9 mouse cellular contexts compared by ENCODE assay signal in genomic region chr4:141914040-141914439, GRCm38 (mm10). TPM values are rescaled to one million over a fixed set of nuclear protein-coding genes. Genes with fewer than 3 reads are reported as not detected.
DNase-seq lines count a peak whose midpoint lies in the region; ATAC-seq and TF ChIP-seq lines count a peak whose summit lies in the region.
"Had no signal": no experiment of that assay in that cellular context is flagged by ENCODE, and none has a peak within 500 bp of the region (broad histone marks: within the 10 kb centered on the region; RNA-seq: fewer than 3 reads in every experiment).

No protein-coding gene starts in this region.

- no peaks in the 10 kb centered on the region for H3K27me3 ChIP-seq in liver, adult 2 months (ENCODE audit: control insufficient read depth, insufficient read depth, low read length)
- H3K27me3 ChIP-seq in embryonic facial prominence, embryonic 12.5 days: no peaks in the 10 kb centered on the region
- H3K27me3 ChIP-seq in lung, embryonic 15.5 days: no peaks in the 10 kb centered on the region
- H3K27me3 ChIP-seq: liver, embryonic 13.5 days had no signal

- WGBS in liver, adult 2 months: 3% methylated on average over 7 of the region's 7 CpGs
- WGBS in embryonic facial prominence, embryonic 12.5 days: 38% methylated on average over 7 of the region's 7 CpGs
- 26% methylated on average over 7 of the region's 7 CpGs for WGBS in lung, embryonic 15.5 days

- H3K36me3 ChIP-seq in liver, adult 2 months (ENCODE audit: control insufficient read depth, insufficient read depth, low read length): no peaks in the 10 kb centered on the region
- no peaks in the 10 kb centered on the region for H3K36me3 ChIP-seq in embryonic facial prominence, embryonic 12.5 days
- no peaks in the 10 kb centered on the region for H3K36me3 ChIP-seq in lung, embryonic 15.5 days
- H3K36me3 ChIP-seq: liver, embryonic 13.5 days had no signal

- peak; percentile 93 for DNase-seq in liver, adult 2 months (ENCODE audit: extremely low read depth, low read depth, low spot score)
- DNase-seq in liver: no peak
- DNase-seq in heart, postnatal 4 days: peak; percentile 85
- no peak for DNase-seq in thymus, postnatal 0 days (ENCODE audit: low spot score)
- DNase-seq: liver, embryonic 13.5 days had no signal

- no peak overlapping the region for H3K9ac ChIP-seq in liver, adult 2 months (ENCODE audit: low read depth, low read length)
- H3K9ac ChIP-seq in embryonic facial prominence, embryonic 12.5 days: no peak overlapping the region
- no peak overlapping the region for H3K9ac ChIP-seq in lung, embryonic 15.5 days
- H3K9ac ChIP-seq: liver, embryonic 13.5 days had no signal

- no peak for TF ChIP-seq POLR2A in liver, adult 2 months (IDR thresholded peaks at IDR 0.05; ENCODE audit: extremely low read depth, insufficient read depth, low read length)

- ATAC-seq in embryonic facial prominence, embryonic 12.5 days (ENCODE audit: insufficient number of reproducible peaks, insufficient read depth, low FRiP score, low TSS enrichment): no peak
- no peak for ATAC-seq in lung, embryonic 15.5 days (ENCODE audit: borderline replicate concordance, extremely low read depth, low FRiP score, low TSS enrichment)
- no peak for ATAC-seq in megakaryocyte-erythroid progenitor cell, adult 5-6 weeks (replicated peaks; ENCODE audit: low FRiP score, low TSS enrichment, poor library complexity, severe bottlenecking)
- no peak for ATAC-seq in CD4-positive, CD25-positive, alpha-beta regulatory T cell, adult 4 months

- TF ChIP-seq CTCF in liver, adult 2 months (IDR thresholded peaks at IDR 0.05; ENCODE audit: low read depth, low read length): no peak

- H3K9me3 ChIP-seq in embryonic facial prominence, embryonic 12.5 days: no peaks in the 10 kb centered on the region
- no peaks in the 10 kb centered on the region for H3K9me3 ChIP-seq in lung, embryonic 15.5 days
- H3K9me3 ChIP-seq: liver, embryonic 13.5 days had no signal

- H3K79me2 ChIP-seq in liver, adult 2 months (ENCODE audit: control insufficient read depth, insufficient read depth, low read length): no peaks in the 10 kb centered on the region

- H3K4me3 ChIP-seq in liver, adult 2 months (ENCODE audit: insufficient read depth, low read depth, low read length): no peak overlapping the region
- H3K4me3 ChIP-seq in embryonic facial prominence, embryonic 12.5 days: no peak overlapping the region
- H3K4me3 ChIP-seq in lung, embryonic 15.5 days: no peak overlapping the region
- H3K4me3 ChIP-seq: liver, embryonic 13.5 days had no signal

- no peaks in the 10 kb centered on the region for H3K4me1 ChIP-seq in liver, adult 2 months (ENCODE audit: control insufficient read depth, insufficient read depth, low read length)
- 0 out of 2 replicates have a peak, but pooled peaks cover 4% of the 10 kb centered on the region for H3K4me1 ChIP-seq in embryonic facial prominence, embryonic 12.5 days
- peaks cover 10% of the 10 kb centered on the region; the same call in 1 of the 2 replicates for H3K4me1 ChIP-seq in lung, embryonic 15.5 days

- H3K4me2 ChIP-seq in embryonic facial prominence, embryonic 12.5 days (replicated peaks): no peak overlapping the region
- no peak overlapping the region for H3K4me2 ChIP-seq in lung, embryonic 15.5 days
- H3K4me2 ChIP-seq: liver, embryonic 13.5 days had no signal

- H3K27ac ChIP-seq in liver, adult 2 months (replicated peaks; ENCODE audit: insufficient read depth, low read depth, low read length): no peak overlapping the region
- 0 out of 2 replicates have a peak overlapping the region, but pooled peaks have one; percentile 1 for H3K27ac ChIP-seq in embryonic facial prominence, embryonic 12.5 days
- peak overlapping the region; percentile 54 for H3K27ac ChIP-seq in lung, embryonic 15.5 days
- H3K27ac ChIP-seq: liver, embryonic 13.5 days had no signal

RNA-seq across cellular contexts. Expression of gene Efhd2, which starts 39.3 kb away (rescaled TPM):
- 13.1 and 15.0 TPM in 2 replicates for total RNA-seq in liver, adult 2 months (2014; rRNA removed)
- polyA plus RNA-seq in liver, adult 2 months (2012; rRNA removed): 40.7 and 46.1 TPM in 2 replicates
- 54.3 and 58.1 TPM in 2 replicates for polyA plus RNA-seq in embryonic facial prominence, embryonic 12.5 days (2016; fragmentation: Nextera tagmentation; extraction: Ambion mirVana)
- total RNA-seq in heart, postnatal 4 days (2021): 10 to 100 TPM; 46.5 to 50.5 TPM
- polyA plus RNA-seq in lung, embryonic 15.5 days (2015; fragmentation: Nextera tagmentation; extraction: Ambion mirVana): 102 TPM in 2 replicates
- total RNA-seq in megakaryocyte-erythroid progenitor cell, adult 5-6 weeks (2014; fragmentation: Nextera tagmentation): 22.7 and 43.7 TPM in 2 replicates
- total RNA-seq in megakaryocyte-erythroid progenitor cell, adult 5-6 weeks (2017): 31.2 and 36.4 TPM in 2 replicates
- polyA plus RNA-seq in thymus, postnatal 0 days (2015; fragmentation: Nextera tagmentation; extraction: Ambion mirVana): 88.4 and 90.4 TPM in 2 replicates
- polyA plus RNA-seq in CD4-positive, CD25-positive, alpha-beta regulatory T cell, adult 4 months (2017; shearing (Covaris generic)): 10 to 100 TPM; 19.8 to 27.0 TPM

Comparison
In these comparisons a context has a peak if more than half of its experiments do, and no peak if none do; other contexts are left out.
1. DNase-seq: peak in liver, adult 2 months (single experiment) and heart, postnatal 4 days (single experiment); none in liver (single experiment) and thymus, postnatal 0 days (single experiment).